Comparison of ENCODE assay signal across 22 mouse cellular contexts in the genomic region with DNA sequence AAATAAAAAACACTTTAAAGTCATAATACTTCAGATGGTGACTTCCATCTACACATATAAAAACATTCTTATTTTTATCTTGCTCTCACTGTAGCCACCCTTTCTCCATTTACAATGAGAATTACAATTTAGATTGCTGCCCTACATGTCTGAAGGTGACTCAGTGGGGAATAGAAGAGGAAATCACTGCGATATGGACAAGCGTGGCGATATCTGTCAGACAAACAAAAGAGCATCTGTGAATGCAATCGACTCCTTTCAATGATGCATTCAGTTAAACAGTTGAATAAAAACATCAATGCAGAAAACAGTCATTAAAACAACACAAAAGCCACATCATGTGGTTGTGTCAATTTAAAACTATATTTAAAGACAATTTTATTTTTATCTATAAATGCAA.
DNase-seq lines count a peak whose midpoint lies in the region; ATAC-seq and TF ChIP-seq lines count a peak whose summit lies in the region.
"Had no signal": no experiment of that assay in that cellular context is flagged by ENCODE, and none has a peak within 500 bp of the region (broad histone marks: within the 10 kb centered on the region; RNA-seq: fewer than 3 reads in every experiment).

No protein-coding gene starts in this region.

- H3K4me3 ChIP-seq in hindbrain, embryonic 10.5 days: no peak overlapping the region
- H3K4me3 ChIP-seq in hindbrain, embryonic 14.5 days (replicated peaks; ENCODE audit: low read length): no peak overlapping the region
- no peak overlapping the region for H3K4me3 ChIP-seq in midbrain, embryonic 11.5 days (ENCODE audit: low read depth, low read length)
- H3K4me3 ChIP-seq in midbrain, embryonic 15.5 days: no peak overlapping the region
- H3K4me3 ChIP-seq: embryonic facial prominence, embryonic 15.5 days; erythroblast, embryonic 14.5 days; forebrain, embryonic 10.5 days; forebrain, embryonic 15.5 days; heart, adult 2 months; heart, embryonic 15.5 days; hindbrain, embryonic 13.5 days had no signal

- no peaks in the 10 kb centered on the region for H3K27me3 ChIP-seq in hindbrain, embryonic 10.5 days (ENCODE audit: insufficient read depth, poor library complexity, severe bottlenecking)
- H3K27me3 ChIP-seq in hindbrain, embryonic 14.5 days (ENCODE audit: control insufficient read depth, insufficient read depth, low read length): no peaks in the 10 kb centered on the region
- no peaks in the 10 kb centered on the region for H3K27me3 ChIP-seq in midbrain, embryonic 11.5 days (ENCODE audit: control insufficient read depth, insufficient read depth, low read length)
- no peaks in the 10 kb centered on the region for H3K27me3 ChIP-seq in midbrain, embryonic 15.5 days (replicated peaks)
- H3K27me3 ChIP-seq: embryonic facial prominence, embryonic 15.5 days; forebrain, embryonic 15.5 days; heart, embryonic 15.5 days; hindbrain, embryonic 13.5 days had no signal

- H3K9me3 ChIP-seq in hindbrain, embryonic 10.5 days: no peaks in the 10 kb centered on the region
- H3K9me3 ChIP-seq in hindbrain, embryonic 14.5 days (ENCODE audit: control insufficient read depth, low read length): no peaks in the 10 kb centered on the region
- no peaks in the 10 kb centered on the region for H3K9me3 ChIP-seq in midbrain, embryonic 11.5 days (ENCODE audit: control insufficient read depth, low read length)
- H3K9me3 ChIP-seq in midbrain, embryonic 15.5 days: no peaks in the 10 kb centered on the region
- H3K9me3 ChIP-seq: embryonic facial prominence, embryonic 15.5 days; forebrain, embryonic 10.5 days; forebrain, embryonic 15.5 days; heart, embryonic 15.5 days; hindbrain, embryonic 13.5 days had no signal

- DNase-seq in hindbrain, embryonic 10.5 days (ENCODE audit: low spot score): no peak
- DNase-seq in hindbrain, embryonic 14.5 days (ENCODE audit: low spot score): no peak
- no peak for DNase-seq in midbrain, embryonic 11.5 days (ENCODE audit: low spot score, missing footprints)
- peak; percentile 61 for DNase-seq in brain, embryonic 14.5 days (ENCODE audit: low read depth)
- DNase-seq in mesoderm, embryonic 11.5 days (ENCODE audit: low read depth, low spot score): peak; percentile 18
- DNase-seq: adrenal gland, adult 2 months; adrenal gland, postnatal 25 days; cerebellum, adult 8-10 months; cerebellum, postnatal 14 days; gastrocnemius, postnatal 10 days; heart, adult 2 months had no signal

- no peaks in the 10 kb centered on the region for H3K36me3 ChIP-seq in hindbrain, embryonic 10.5 days
- no peaks in the 10 kb centered on the region for H3K36me3 ChIP-seq in hindbrain, embryonic 14.5 days (replicated peaks; ENCODE audit: control insufficient read depth, insufficient read depth)
- H3K36me3 ChIP-seq in midbrain, embryonic 11.5 days (ENCODE audit: control insufficient read depth, insufficient read depth, low read length): no peaks in the 10 kb centered on the region
- H3K36me3 ChIP-seq in midbrain, embryonic 15.5 days (replicated peaks): no peaks in the 10 kb centered on the region
- H3K36me3 ChIP-seq: embryonic facial prominence, embryonic 15.5 days; forebrain, embryonic 10.5 days; forebrain, embryonic 15.5 days; heart, embryonic 15.5 days; hindbrain, embryonic 13.5 days had no signal

- H3K4me2 ChIP-seq in hindbrain, embryonic 14.5 days (replicated peaks): no peak overlapping the region
- no peak overlapping the region for H3K4me2 ChIP-seq in midbrain, embryonic 11.5 days
- H3K4me2 ChIP-seq in midbrain, embryonic 15.5 days: no peak overlapping the region
- H3K4me2 ChIP-seq: embryonic facial prominence, embryonic 15.5 days; forebrain, embryonic 15.5 days; heart, embryonic 11.5 days; heart, embryonic 15.5 days; hindbrain, embryonic 13.5 days had no signal

- H3K27ac ChIP-seq in hindbrain, embryonic 10.5 days: peak overlapping the region; percentile 88
- H3K27ac ChIP-seq in hindbrain, embryonic 14.5 days: no peak overlapping the region
- H3K27ac ChIP-seq in midbrain, embryonic 11.5 days (ENCODE audit: low read depth, low read length): no peak overlapping the region
- no peak overlapping the region for H3K27ac ChIP-seq in midbrain, embryonic 15.5 days
- H3K27ac ChIP-seq: embryonic facial prominence, embryonic 15.5 days; forebrain, embryonic 15.5 days; heart, adult 2 months; heart, embryonic 15.5 days; hindbrain, embryonic 13.5 days had no signal

- 40% methylated on average over 4 of the region's 4 CpGs for WGBS in hindbrain, embryonic 10.5 days
- WGBS in hindbrain, embryonic 14.5 days: 9% methylated on average over 4 of the region's 4 CpGs
- WGBS in midbrain, embryonic 11.5 days: 38% methylated on average over 4 of the region's 4 CpGs
- WGBS in midbrain, embryonic 15.5 days: 24% methylated on average over 4 of the region's 4 CpGs

- no peak for TF ChIP-seq POLR2A in brain, embryonic 14.5 days (IDR thresholded peaks at IDR 0.05; ENCODE audit: borderline replicate concordance, extremely low read depth, insufficient read depth, insufficient read length, poor library complexity, severe bottlenecking)

- peaks cover 10% of the 10 kb centered on the region for H3K4me1 ChIP-seq in hindbrain, embryonic 10.5 days (replicated peaks)
- H3K4me1 ChIP-seq in hindbrain, embryonic 14.5 days (replicated peaks; ENCODE audit: control insufficient read depth, insufficient read depth, low read length): no peaks in the 10 kb centered on the region
- peaks cover 5% of the 10 kb centered on the region; the same call in 1 of the 2 replicates for H3K4me1 ChIP-seq in midbrain, embryonic 11.5 days (ENCODE audit: control insufficient read depth, insufficient read depth, low read length)
- no peaks in the 10 kb centered on the region for H3K4me1 ChIP-seq in midbrain, embryonic 15.5 days
- H3K4me1 ChIP-seq: embryonic facial prominence, embryonic 15.5 days; forebrain, embryonic 15.5 days; heart, embryonic 15.5 days; hindbrain, embryonic 13.5 days had no signal

- no peak for ATAC-seq in hindbrain, embryonic 14.5 days (ENCODE audit: low FRiP score)
- peak; percentile 66 for ATAC-seq in midbrain, embryonic 11.5 days (ENCODE audit: low FRiP score)
- ATAC-seq in midbrain, embryonic 15.5 days (replicated peaks): no peak
- no peak for ATAC-seq in granulocyte monocyte progenitor cell, adult 5-6 weeks (replicated peaks; ENCODE audit: poor library complexity, severe bottlenecking)
- ATAC-seq: forebrain, embryonic 15.5 days; inflammation-experienced regulatory T-cells, adult 6 months; intestine, postnatal 0 days had no signal

- TF ChIP-seq CTCF in brain, embryonic 14.5 days (IDR thresholded peaks at IDR 0.05; ENCODE audit: borderline replicate concordance, extremely low read depth, insufficient read depth, insufficient read length): no peak

- H3K9ac ChIP-seq in hindbrain, embryonic 14.5 days: no peak overlapping the region
- H3K9ac ChIP-seq in midbrain, embryonic 11.5 days (ENCODE audit: low read length): no peak overlapping the region
- no peak overlapping the region for H3K9ac ChIP-seq in midbrain, embryonic 15.5 days
- H3K9ac ChIP-seq: embryonic facial prominence, embryonic 15.5 days; forebrain, embryonic 15.5 days; heart, embryonic 15.5 days; hindbrain, embryonic 13.5 days had no signal

Comparison
In these comparisons a context has a peak if more than half of its experiments do, and no peak if none do; other contexts are left out.
1. DNase-seq: peak in brain, embryonic 14.5 days (single experiment) and mesoderm, embryonic 11.5 days (single experiment); none in hindbrain, embryonic 10.5 days (single experiment), hindbrain, embryonic 14.5 days (single experiment) and midbrain, embryonic 11.5 days (single experiment).